Mouse (Mus musculus) thymus, postnatal 10 days (tissue): ENCODE measurements around the gene Trim26.

ENCODE experiments used
- DNase-seq, 2 experiments: peaks; one replicate each; pipeline ENCODE4 v3.0.0; 2021; ENCODE audit warnings: low spot score in 2 of 2

Trim26 gene

DNA sequence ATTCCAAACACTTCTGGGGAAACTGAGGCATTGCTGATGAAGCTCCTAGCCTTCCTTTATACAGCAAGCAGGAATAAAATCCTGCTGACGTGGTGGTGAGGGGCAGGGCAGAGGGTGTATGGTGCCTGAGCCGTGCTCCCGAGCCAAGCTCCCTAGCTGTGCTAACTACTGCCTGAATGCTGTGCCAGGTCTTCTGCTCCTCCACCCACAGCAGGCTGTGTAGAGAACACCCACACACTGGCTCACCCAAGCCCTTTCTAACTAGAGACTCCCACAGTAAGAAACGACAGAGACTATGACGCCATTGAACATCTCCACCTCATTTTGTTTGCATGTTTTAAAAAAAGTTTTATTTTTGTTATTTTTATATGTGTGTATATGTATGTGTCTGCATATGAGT, 63.1 kb downstream of the Trim26 start:
- no peak for DNase-seq

DNA sequence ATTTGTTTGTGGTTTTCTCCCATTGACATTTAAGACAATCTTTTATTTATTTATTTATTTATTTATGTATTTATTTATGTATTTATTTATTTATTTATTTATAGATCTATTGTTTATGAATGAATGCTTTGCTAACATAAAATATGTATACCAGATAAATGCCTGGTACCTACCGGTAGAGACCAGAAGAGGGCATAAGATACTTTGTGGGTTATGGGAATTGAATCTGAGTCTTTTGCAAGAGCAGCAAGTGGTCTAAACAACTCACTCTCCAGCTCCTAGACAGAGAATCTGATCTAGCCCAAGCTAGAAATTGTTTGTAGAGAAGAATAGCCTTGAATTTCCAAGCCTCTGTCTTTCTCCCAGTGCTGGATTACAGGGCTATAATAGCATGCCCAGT, 63.8 kb downstream of the Trim26 start:
- DNase-seq, result no peak

DNA sequence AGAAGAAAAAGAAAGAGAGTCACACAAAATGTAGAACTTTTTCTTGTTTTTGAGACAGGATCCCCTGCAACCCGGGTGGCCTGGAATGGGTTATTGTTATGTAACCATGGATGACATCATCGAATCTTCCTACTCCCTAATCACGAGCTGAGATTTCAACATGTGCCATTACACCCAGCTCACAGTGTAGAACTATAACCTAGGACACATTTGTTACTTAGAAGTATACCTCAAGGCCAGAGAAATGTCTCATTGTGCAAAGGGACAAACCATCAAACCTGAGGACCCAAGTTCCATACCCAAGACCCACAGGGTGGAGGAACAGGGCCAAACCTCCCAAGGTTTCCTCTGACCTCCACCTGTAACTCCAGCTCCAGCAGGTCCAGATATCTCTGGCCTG, 66.7 kb downstream of the Trim26 start:
- DNase-seq, result no peak

DNA sequence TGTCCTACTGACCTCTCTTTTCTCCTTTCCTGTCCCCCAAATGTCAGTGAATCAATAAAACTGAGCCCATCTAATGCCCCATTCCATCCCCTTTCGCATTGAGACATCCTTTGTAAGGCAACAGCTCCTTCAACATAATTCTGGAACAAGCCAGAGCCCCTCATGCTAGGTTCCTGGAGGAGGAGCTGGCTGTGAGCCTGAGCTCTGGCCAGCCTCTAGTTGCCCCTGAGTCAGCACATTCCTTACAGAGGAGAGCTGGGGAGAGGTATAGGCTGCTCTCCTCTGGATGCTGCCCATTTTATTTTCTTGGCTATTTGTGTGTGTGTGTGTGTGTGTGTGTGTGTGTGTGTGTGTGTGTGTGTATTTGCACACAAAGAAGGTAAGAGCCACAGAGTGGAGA, 71.3 kb downstream of the Trim26 start:
- DNase-seq, result no peak
